Mouse (Mus musculus) Patski (cell line): Measurements from ENCODE around the gene Rhbdf1. TPM values are rescaled to one million over a fixed set of nuclear protein-coding genes. Genes with fewer than 3 reads are reported as not detected.

ENCODE experiments used
- ATAC-seq: fragments of 100-300 bp; one replicate; pipeline ENCODE4 v1.8.0; 2021
- CTCF ChIA-PET: fragments of 350-600 bp; sonication (Branson Sonifier 250); formaldehyde crosslinking; loops from one replicate; lab custom pipeline; 2022; ENCODE audit warnings: inconsistent platforms; lab: Charles Lee
- POLR2A ChIA-PET: fragments of 350-600 bp; sonication (Branson Sonifier 250); formaldehyde crosslinking; loops from one replicate; lab custom pipeline; 2022; ENCODE audit warnings: antibody characterized with exemption, inconsistent platforms; lab: Charles Lee
- DNase-seq: peaks from one replicate; pipeline ENCODE4 v3.0.0-alpha.2; 2011; ENCODE audit warnings: low read depth, low spot score
- H3K27me3 ChIP-seq: fragments of 371-371 bp; one replicate; pipeline ENCODE4 v1.5.1; 2021
- CTCF ChIP-seq: fragments of 100-300 bp; IDR thresholded peaks from one replicate; pipeline ENCODE4 v1.5.1; 2021
- in situ Hi-C: fragments of 300-500 bp; cut with MboI; formaldehyde crosslinking; loops from 3 replicates; pipeline ENCODE4 v1.11.1; 2018; ENCODE audit warnings: low pct_unique_long_range_greater_than_20kb, mixed read lengths
- polyA plus RNA-seq: library from polyadenylated mRNA; unstranded; gene quantifications from one replicate; pipeline ENCODE4 v1.2.3, GENCODE M21; 2021

Rhbdf1 gene
- polyA plus RNA-seq: 50.8 TPM

GRCm38 (mm10) chr11:32221951-32222409 lies at the start of gene Rhbdf1:
TSS of gene Rhbdf1 (minus strand) at chr11:32222300.
- in situ Hi-C loops: no loop called here
- H3K27me3 ChIP-seq: no peaks in the 10 kb centered on the region
- ATAC-seq: peak; percentile 42
- POLR2A ChIA-PET: interaction anchor here (1.4 kb wide), 2 partner anchors 14 to 17 kb away, joined by 3 to 5 read pairs; no protein-coding TSS in a partner anchor
- TF ChIP-seq CTCF: no peak
- CTCF ChIA-PET: interaction anchor here (0.8 to 2.1 kb wide), 3 partner anchors 9 to 16 kb away, joined by 3 to 10 read pairs (median 5); no protein-coding TSS in a partner anchor
- DNase-seq: no peak

- TF ChIP-seq CTCF: no peak
- ChIA-PET POLR2A (no interaction called here), CTCF (interaction anchor here (2.3 kb wide), 1 partner anchor 9 kb away, joined by 6 read pairs; no protein-coding TSS in a partner anchor)
- DNase-seq: no peak
- ATAC-seq: no peak
- in situ Hi-C loops: no loop called here
- H3K27me3 ChIP-seq: peaks cover 39% of the 10 kb centered on the region
These were observed 49.1 kb upstream of the Rhbdf1 start for GRCm38 (mm10) chr11:32271178-32271577.

GRCm38 (mm10) chr11:32268952-32269351 lies 46.9 kb upstream of the Rhbdf1 start:
- peaks cover 25% of the 10 kb centered on the region for H3K27me3 ChIP-seq
- ChIA-PET POLR2A (interaction anchor here (1.0 kb wide), 1 partner anchor 47 kb away, joined by 3 read pairs; no protein-coding TSS in a partner anchor), CTCF (interaction anchor here (2.3 kb wide), 1 partner anchor 11 kb away, joined by 6 read pairs; no protein-coding TSS in a partner anchor)
- in situ Hi-C loops: no loop called here
- no peak for TF ChIP-seq CTCF
- no peak for DNase-seq
- ATAC-seq: no peak

- ATAC-seq: no peak
- TF ChIP-seq CTCF: no peak
- ChIA-PET POLR2A (interaction anchor here (2.3 kb wide), 1 partner anchor 11 kb away, joined by 9 read pairs; no protein-coding TSS in a partner anchor), CTCF (no interaction called here)
- no peak for DNase-seq
- H3K27me3 ChIP-seq: peaks cover 21% of the 10 kb centered on the region
- in situ Hi-C loops: no loop called here
These were observed 45.9 kb upstream of the Rhbdf1 start for GRCm38 (mm10) chr11:32267964-32268363.

- ATAC-seq (peak; percentile 90), DNase-seq (peak; percentile 37)
- in situ Hi-C loops: no loop called here
- TF ChIP-seq CTCF: no peak
- ChIA-PET CTCF (no interaction called here), POLR2A (interaction anchor here (0.8 to 2.3 kb wide), 2 partner anchors 10 to 40 kb away, joined by 4 to 9 read pairs; partner anchors contain the start of gene Mpg)
- H3K27me3 ChIP-seq: peaks cover 16% of the 10 kb centered on the region
These were observed 45.2 kb upstream of the Rhbdf1 start, which contains the start of gene Nprl3 for GRCm38 (mm10) chr11:32267188-32267884. TSS of gene Nprl3 (minus strand) at chr11:32267707.

- ChIA-PET POLR2A (interaction anchor here (0.8 to 2.3 kb wide), 2 partner anchors 10 to 40 kb away, joined by 4 to 9 read pairs; partner anchors contain the start of gene Mpg), CTCF (no interaction called here)
- TF ChIP-seq CTCF: no peak
- in situ Hi-C loops: no loop called here
- peaks cover 13% of the 10 kb centered on the region for H3K27me3 ChIP-seq
- ATAC-seq (no peak), DNase-seq (no peak)
These were observed 44.7 kb upstream of the Rhbdf1 start for GRCm38 (mm10) chr11:32266776-32267175.

GRCm38 (mm10) chr11:32266194-32266593 lies 44.1 kb upstream of the Rhbdf1 start:
- no peak for TF ChIP-seq CTCF
- peaks cover 7% of the 10 kb centered on the region for H3K27me3 ChIP-seq
- POLR2A ChIA-PET: interaction anchor here (2.3 kb wide), 1 partner anchor 9 kb away, joined by 9 read pairs; no protein-coding TSS in a partner anchor
- DNase-seq: no peak
- CTCF ChIA-PET: no interaction called here
- in situ Hi-C loops: no loop called here
- no peak for ATAC-seq

- peaks cover 2% of the 10 kb centered on the region for H3K27me3 ChIP-seq
- ChIA-PET CTCF (interaction anchor here (0.6 kb wide), 1 partner anchor 9 kb away, joined by 3 read pairs; no protein-coding TSS in a partner anchor), POLR2A (interaction anchor here (2.3 kb wide), 1 partner anchor 8 kb away, joined by 9 read pairs; no protein-coding TSS in a partner anchor)
- in situ Hi-C loops: no loop called here
- ATAC-seq: no peak
- no peak for TF ChIP-seq CTCF
- no peak for DNase-seq
These were observed 43.1 kb upstream of the Rhbdf1 start for GRCm38 (mm10) chr11:32265117-32265738.

- ChIA-PET POLR2A (interaction anchor here (1.0 kb wide), 1 partner anchor 36 kb away, joined by 4 read pairs; the partner anchor contains the start of gene Mpg), CTCF (no interaction called here)
- no peak for TF ChIP-seq CTCF
- no peaks in the 10 kb centered on the region for H3K27me3 ChIP-seq
- ATAC-seq: no peak
- DNase-seq: no peak
- in situ Hi-C loops: no loop called here
These were observed 40.7 kb upstream of the Rhbdf1 start for GRCm38 (mm10) chr11:32262674-32263415.
